Mouse (Mus musculus): ENCODE measurements at regions not wholly inside any gene's neighbourhood (a gene's known extent, or its start where the extent isn't known, plus 50 kb on each side); places are given as distances from the start of the nearest gene placed in this dataset.

GRCm38 (mm10) chr11:111671865-111672264 is 605.9 kb downstream of the Kcnj2 start:
- TF ChIP-seq CTCF (IDR thresholded peaks at IDR 0.05 in 2 of 3, conservative IDR thresholded peaks at IDR 0.05 in 1 of 3; ENCODE audit: control insufficient read depth in 1 of 3, insufficient read depth in 1 of 3, low read depth in 2 of 3, low read length in 3 of 3, poor library complexity in 1 of 3, severe bottlenecking in 1 of 3) (no peak), ZNF384 (IDR thresholded peaks at IDR 0.05; ENCODE audit: low read depth, low read length) (no peak), POLR2A (IDR thresholded peaks at IDR 0.05; ENCODE audit: control insufficient read depth in 1 of 2, insufficient read depth in 1 of 2, low read depth in 1 of 2, low read length in 2 of 2, poor library complexity in 1 of 2) (no peak), EP300 (IDR thresholded peaks at IDR 0.05; ENCODE audit: low read depth in 1 of 2, low read length in 2 of 2) (peak; percentile 71 to 85), GATA1 (IDR thresholded peaks at IDR 0.05; ENCODE audit: low read depth, low read length) (peak; percentile 69; the same call in 1 of the 2 replicates)
